Mouse (Mus musculus): ENCODE data around the gene Arhgap31.

The Arhgap31 gene

DNA sequence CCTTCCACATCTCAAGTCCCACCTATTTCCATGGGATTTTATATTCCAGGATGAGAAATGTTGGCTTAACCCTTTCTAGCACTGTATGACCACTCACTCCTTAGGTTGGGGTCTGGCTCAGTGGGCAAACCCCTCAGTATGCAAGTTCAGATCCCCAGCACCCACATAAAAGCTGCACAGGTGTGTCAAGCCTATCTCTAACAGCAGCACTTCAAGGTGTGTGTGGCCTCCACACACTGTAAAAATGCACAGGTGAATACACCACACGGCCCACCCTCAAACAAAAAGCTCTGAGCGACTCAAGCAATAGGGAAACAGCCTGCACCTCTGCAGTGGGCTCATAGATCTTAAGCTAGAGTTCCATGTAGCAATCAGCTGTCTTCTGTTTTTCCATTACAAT, 117.0 kb downstream of the Arhgap31 start:
- DNase-seq, result no peak

DNA sequence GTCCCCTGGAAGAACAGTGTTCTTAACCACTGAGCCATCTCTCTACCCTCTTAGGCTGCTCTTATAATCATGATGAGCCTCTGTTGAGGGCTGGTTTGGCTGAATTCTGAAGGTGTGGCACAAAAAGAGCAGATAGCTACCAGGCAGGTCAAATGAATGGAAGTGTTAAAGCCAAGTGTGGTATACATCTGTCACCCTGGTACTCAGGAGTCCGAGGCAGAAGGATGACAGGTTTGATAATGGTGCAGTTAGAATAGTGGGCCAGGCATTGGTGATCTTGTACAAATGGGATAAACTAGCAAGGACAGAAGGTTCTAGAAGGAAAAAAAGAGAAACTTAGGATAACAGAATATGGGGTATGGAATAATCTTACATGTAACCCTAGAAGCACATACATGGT, 118.6 kb downstream of the Arhgap31 start:
- DNase-seq, result no peak

DNA sequence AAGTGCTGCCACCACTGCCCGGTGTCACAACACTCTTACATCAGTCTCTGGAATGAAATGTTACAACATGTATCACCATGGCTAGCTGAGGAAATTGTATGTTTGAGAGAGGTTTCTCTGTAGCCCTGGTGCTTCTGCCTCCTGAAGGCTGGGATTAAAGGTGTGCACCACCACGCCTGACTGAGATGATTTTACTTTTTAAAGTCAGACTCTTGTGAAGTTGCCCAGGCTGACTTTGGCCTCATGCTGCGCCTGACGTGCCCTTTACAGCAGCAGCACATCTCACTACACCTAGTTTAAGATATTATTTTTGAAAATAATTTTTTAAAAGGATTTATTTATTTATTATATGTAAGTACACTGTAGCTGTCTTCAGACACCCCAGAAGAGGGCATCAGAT, 120.1 kb downstream of the Arhgap31 start:
- DNase-seq, result no peak

DNA sequence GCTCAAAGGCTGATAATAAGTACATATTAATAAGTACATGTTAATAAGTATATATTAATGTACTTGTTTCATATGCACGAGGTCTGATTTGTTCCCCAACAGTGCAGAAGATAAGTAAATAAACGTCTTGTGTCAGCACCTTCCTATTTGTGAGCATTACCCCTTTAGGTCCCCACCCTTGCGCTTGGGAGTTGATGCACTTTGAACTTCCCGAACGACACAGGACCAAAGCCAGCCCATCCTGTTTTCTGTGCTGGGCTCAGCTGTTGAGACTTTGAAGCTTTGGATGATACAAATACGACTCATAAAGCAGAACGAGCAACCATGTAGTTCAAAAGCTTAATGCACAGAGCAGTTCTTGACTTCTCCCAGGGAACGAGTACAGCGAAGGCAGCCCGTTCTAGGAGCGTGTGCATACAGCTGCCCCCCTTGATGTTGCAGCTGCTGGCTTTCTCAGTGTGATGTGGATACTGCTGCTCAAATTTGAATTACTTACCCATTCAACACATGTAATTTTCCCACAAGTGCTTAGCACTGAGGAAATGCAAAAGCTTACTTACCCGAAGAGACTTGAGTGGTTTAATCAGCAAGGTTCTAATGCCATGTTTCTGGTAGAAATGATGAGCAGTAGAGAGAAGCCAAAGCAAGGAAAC, 120.9 kb downstream of the Arhgap31 start:
- no peak for DNase-seq

DNA sequence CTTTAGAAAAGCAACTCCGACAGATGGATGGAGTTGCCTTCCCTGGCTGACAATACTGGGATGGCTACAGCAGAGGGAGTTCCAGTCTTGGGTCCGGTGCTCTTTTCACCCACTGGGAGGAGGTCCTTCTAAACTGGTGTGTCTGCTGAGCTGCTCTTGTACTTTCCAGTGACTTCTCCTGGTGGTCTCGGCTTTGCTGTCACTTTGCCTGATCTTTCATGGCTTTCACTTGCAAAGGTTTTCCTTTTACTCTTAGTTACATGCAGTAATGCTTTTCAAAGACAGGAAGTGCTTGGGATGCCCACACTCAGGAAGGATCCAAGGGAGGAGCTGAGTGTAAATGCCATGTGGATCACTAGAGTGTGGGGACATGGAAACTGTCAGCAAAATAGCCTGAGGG, 121.6 kb downstream of the Arhgap31 start:
- no peak for DNase-seq

DNA sequence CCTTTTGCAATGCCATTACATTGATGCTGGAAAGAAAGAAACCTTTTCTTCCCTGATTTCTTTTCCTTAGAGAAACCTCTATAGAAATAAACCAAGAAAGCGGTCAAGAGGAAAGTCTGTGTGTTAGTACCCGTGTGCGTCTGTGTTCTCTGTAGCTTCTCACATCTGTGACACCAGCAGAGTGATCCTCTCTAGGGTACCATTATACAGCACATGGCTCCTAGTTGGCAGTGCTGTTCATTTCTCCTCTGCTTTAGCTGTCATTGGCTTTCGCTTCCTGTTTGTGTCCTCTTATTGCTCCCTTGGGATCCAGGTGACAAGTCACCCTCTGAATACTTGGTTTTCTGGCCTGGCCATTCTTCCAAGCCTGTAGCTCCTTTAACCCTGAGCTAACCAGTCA, 125.5 kb downstream of the Arhgap31 start:
- no peak for DNase-seq

DNA sequence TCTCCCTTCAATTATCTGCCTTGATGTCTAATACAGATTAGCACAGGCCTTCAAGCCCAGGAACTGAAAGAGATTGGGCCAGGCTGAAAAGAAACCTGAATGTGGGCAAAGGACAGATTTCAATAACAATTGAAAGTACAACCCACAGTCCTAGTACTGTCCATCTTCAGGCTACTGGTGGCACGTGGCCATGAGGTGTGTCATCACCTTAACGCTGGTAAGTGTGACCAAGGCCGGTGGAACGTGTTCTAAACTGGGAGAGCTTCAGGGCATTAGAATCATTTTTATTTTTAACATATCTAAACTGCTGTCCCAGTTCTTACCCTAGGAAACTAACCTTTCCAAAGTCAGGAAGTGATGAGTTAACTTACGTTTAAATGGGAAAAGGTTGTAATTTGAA, 125.9 kb downstream of the Arhgap31 start:
- DNase-seq, result no peak

DNA sequence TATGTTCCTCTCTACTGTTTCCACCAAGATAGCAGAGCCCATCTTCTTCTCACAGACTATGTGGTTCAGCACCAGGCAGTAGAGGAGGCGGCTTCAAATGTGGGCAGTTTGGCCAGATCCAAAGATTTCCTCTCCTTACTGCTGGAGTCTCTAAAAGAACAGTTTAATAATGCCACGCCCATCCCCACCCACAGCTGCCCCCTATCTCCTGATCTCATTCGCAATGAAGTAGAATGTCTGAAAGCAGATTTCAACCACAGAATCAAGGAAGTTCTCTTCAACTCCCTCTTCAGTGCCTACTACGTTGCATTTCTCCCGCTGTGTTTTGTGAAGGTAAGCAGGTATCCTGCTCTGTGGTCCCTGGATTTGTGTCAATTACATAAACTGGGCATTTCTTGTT, 127.9 kb downstream of the Arhgap31 start:
- no peak for DNase-seq

DNA sequence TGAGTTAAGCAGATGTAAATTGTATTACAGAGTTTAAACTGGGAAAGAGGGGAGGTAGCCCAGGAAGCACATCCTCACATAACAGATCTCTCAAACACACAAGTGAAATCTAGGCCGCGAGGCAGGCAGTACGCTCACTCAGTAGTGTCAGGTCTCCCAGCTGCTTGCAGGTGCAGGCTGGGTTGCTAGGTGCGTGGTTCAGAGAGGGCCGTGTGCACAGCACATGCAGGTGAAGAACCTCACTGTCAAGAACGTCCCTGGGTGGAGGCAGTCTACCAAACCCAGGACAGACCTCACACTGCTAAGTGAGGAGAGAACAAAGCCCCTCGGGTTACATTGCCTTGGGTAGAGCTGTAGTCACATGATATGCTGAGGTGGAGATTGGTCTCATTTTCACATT, 128.3 kb downstream of the Arhgap31 start:
- no peak for DNase-seq

DNA sequence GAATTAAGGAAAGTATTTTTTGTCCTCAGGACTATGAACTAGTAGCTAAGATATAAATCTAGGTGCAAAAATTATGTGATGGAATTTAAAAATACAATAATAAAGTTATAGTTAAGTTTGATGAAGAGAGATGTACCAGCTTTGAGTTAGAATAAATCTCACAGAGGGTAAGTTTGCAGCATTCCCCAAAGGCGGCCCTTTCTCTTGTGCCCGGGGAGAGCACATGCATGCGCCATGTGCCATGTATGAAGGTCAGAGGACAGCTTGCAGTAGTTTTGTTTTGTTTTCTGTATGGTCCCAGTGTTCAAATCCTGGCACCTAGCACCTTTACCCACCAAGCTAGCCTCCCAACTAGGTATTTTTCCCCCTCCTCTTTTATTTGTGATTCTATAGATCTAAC, 141.6 kb downstream of the Arhgap31 start:
- DNase-seq, result no peak

DNA sequence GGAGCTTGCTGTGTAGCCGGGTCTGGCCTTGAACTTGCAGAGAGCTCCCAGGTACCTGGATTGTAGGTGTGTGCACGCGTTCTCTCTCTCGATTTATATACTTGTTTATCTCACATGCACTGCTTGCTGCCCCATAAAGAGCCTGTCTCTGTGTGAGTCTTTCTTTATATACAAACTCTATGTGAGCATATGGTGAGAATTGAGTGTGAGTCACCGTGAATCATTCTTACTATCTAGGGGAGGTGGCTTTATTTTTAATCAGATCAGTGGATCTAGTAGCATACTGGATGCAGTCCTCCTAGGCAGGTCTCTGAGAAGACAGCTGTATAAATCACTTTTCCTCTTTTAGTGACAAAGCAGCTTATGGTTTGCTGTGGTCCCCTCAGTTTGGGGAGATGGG, 144.9 kb downstream of the Arhgap31 start:
- DNase-seq, result no peak

DNA sequence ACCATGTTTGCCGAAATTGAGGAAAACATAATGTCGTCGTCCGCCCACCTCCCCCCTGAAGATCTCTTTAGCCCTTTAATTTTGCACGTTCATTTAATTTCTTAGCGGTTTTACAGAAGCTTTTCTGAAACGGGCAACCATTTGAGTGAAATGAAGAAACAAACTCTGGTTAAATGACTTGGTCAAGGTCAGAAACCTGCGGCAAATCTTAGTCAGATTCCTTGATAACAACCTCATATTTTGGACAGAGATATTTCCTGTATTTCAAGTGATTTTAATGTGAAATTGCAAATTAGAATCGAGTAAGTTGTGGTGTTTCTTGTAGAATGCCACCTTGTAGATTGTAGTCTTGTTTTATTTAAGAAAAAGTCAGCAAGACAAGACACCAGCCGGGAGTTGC, 149.6 kb downstream of the Arhgap31 start:
- DNase-seq, result no peak

DNA sequence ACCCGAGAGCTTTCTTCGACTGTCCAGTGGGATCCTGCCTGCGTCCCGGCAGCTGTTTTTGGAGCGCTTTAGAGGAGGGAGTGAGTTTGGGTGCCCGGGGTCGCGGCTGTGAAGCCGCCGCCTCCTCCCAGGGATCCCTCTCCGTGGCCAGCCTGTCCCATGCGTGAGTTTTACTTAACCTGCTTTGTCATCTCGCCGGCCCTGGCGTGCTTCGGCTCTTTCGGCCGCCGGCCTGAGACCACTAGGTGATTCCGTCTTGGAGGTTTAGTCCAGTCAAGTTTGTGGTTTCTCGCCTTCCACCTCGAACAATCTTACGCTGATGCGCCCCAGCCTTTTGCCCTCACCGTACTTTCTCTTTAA, 150.1 kb downstream of the Arhgap31 start:
- DNase-seq, result no peak

DNA sequence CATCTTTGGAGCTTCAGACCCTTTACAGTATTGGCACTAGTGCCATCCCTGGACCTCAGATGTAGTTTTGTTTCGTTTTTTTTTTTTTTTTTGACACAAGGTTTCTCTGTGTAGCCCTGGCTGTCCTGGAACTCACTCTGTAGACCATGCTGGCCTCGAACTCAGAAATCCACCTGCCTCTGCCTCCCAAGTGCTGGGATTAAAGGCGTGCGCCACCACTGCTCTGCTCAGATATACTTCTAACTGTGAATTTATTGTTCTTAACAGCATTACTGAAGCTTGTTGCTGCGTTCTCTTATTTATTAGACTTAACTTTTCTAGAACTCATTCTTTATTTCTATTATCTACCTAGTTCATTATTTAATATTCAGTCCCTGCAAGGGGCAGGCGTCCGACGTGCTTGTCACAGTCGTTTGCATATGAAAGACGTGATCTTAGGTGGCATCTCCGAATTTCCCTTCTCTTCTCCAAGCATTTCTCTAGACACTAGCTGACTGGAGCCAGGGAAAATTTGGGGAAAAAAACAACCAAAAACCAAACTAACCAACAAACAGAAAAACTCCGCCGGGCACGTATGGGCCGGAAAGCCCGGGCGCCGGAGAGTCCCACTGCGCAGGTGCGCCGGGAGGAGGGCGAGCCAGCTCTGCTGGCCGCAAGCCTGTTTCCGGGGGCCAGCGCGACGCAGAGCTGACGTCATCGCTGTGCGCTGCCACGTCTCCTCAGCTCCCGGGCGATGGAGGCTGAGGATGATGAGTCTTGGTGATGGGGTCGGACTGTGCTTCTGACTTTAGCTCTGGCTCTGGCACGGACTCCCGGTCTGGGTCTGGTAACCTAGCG, 150.7 kb downstream of the Arhgap31 start:
- peak; percentile 94 for DNase-seq

DNA sequence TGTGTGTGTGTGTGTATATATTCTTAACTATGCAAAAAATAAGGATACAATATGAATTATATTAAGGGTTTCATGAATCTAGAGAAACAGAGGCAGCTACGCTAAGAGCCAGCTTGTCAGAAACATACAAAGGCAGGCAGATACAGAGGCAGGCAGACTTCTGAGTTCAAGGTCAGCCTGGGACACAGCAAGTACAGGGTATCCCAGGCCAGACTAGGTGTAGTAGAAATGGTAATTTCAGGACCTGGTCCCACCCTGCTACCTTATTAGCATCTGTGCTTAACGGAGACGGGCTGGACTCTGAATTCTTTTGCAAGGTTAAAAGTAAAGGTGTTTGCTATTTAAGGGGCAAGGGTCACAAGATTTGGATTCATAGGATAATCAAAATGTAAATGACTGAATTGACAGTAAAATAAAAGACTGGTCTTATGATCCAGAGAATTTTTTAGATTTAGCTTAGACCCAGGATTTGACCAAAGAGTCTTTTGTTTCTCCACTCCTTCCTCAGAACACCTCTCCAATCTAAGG, 154.8 kb downstream of the Arhgap31 start, which contains the start of gene Tmem39a:
Gene Tmem39a (plus strand): TSS at position 478 of the 528 bp plus-strand sequence.
- no peak for DNase-seq

DNA sequence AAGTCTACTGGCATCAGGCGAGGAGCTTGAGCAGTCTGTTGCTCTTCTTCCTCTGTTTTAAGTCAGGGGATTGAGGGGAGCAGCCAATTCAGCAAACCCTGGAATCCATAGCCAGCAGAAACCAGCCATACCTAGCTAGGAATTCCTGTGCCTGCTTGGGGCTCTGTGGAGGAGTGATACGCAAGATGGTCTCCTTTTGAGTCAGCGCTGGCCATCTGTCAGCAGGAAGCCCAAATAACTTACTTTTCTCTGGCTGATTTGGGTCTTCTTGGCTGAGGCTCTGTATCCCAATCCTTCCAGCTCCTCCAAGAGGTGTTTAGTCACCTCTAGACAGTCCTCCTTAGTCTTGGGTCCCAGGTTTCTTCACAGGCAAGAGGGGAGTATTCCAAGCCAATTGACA, 157.1 kb downstream of the Arhgap31 start:
- DNase-seq, result no peak

DNA sequence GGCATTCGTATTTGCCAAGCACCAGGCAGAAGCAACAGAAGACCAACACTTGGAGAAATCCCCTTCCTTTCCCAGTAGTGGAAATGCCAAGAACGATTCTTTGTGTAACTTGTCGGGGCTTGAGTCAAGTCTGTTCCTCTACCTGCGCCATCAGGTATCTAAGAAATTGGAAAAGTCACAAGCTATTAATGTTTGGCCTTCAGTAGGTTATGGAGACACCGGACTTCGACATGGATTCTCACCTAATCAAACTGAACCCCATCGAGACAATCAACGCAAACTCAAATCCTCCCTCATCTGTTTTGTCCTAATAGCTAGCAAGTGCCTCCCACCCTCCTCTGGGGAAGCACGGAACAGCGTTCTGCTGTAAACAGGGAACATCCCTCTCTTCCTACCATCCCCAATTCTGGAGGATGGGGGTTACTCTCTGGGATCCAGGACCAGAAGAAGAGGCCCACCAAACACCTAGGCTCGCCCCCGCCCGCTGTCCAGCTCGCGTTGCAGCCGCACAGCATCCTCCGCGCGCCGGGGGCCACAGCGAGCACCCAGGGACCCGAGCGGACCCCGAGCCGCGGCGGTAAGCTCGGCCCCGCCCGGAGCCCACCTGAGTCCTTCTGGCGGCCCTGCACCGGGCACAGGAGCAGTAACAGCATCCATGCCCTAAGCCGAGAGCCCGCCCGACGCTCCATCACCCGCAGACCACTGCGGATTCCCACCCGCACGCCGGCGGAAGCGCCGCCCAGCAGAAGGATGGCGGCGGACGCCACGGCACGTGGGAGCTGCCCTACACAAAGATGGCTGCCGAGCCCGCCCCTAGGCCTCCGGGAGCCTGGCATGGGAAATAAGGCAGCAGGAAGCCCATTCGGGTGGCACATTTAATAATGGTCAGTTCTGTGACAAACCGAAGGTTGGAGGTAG, 163.3 kb downstream of the Arhgap31 start, which contains the start of gene Poglut1:
Gene Poglut1 (minus strand): TSS at position 780 of the 918 bp plus-strand sequence.
- peak; percentile 79 for DNase-seq
